Mouse (Mus musculus): ENCODE data around the gene Flot1. TPM values are rescaled to one million over a fixed set of nuclear protein-coding genes. Genes with fewer than 3 reads are reported as not detected.

The Flot1 gene
- polyA plus RNA-seq, 1 experiment from 2014 or later, result 121 TPM

DNA sequence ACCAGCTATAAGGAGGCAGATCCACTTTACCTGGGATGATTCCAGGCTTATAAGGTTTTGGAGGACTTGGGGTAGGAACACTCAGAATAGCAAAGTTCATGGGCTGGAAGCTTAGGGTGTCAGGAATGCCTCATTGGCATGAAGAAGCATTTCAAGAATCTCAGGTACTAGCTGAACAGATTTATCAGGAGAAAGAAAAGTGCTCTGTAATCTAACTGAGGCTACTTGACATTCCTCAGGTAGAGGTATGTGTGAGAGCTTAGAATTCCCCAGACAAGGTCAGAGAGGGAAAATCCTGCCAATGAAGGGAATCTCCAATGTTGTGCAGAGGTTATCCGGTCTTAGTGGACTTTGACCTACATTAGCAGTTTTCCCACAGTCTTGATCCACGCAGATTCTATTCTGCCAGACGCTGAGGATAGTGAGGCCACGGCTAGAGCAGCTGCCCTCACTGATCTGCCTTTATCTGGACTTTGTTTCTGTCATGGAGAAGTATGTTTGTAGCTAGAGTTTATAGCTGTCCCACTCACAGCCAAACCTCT, 19.1 kb upstream of the Flot1 start:
- H3K9ac ChIP-seq (replicated peaks; ENCODE audit: low read depth, low read length), result no peak overlapping the region
- WGBS, result 91% methylated on average over 4 of the region's 4 CpGs
- ATAC-seq (ENCODE audit: low read depth), result no peak
- no peaks in the 10 kb centered on the region for H3K27me3 ChIP-seq (ENCODE audit: control insufficient read depth, insufficient read depth, low read length)
- H3K4me2 ChIP-seq (ENCODE audit: low read depth, low read length), result no peak overlapping the region
- H3K27ac ChIP-seq (ENCODE audit: low read depth, low read length), result no peak overlapping the region
- no peaks in the 10 kb centered on the region for H3K36me3 ChIP-seq (ENCODE audit: control insufficient read depth, insufficient read depth, low read length)
- no peaks in the 10 kb centered on the region for H3K4me1 ChIP-seq (ENCODE audit: control insufficient read depth, insufficient read depth, low read length)
- H3K9me3 ChIP-seq (ENCODE audit: control insufficient read depth, low read length), result no peaks in the 10 kb centered on the region
- no peak overlapping the region for H3K4me3 ChIP-seq (ENCODE audit: low read depth, low read length)

DNA sequence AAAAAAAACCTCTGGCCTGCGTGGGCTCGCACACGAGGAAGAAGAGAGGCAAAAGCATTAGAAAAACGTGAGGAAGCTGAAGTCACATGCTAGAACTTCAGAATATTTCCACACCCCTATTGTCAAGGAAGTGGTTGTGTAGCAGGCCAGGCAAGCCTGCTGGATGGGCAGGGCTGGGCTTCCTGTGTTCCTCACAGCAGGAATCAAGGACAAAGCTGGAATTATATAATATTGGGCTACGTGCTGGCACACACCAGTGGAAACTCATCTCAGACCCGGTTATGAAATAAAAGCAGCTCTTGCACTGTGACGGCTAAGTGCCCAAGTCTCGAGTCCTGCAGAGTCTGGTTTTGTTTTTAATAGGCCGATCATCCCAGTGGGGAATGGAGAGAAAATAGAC, 15.0 kb upstream of the Flot1 start:
- H3K27ac ChIP-seq (ENCODE audit: low read depth, low read length), result no peak overlapping the region
- no peak for ATAC-seq (ENCODE audit: low read depth)
- no peak overlapping the region for H3K4me2 ChIP-seq (ENCODE audit: low read depth, low read length)
- 79% methylated on average over 9 of the region's 9 CpGs for WGBS
- no peaks in the 10 kb centered on the region for H3K36me3 ChIP-seq (ENCODE audit: control insufficient read depth, insufficient read depth, low read length)
- H3K27me3 ChIP-seq (ENCODE audit: control insufficient read depth, insufficient read depth, low read length), result no peaks in the 10 kb centered on the region
- no peak overlapping the region for H3K4me3 ChIP-seq (ENCODE audit: low read depth, low read length)
- no peak overlapping the region for H3K9ac ChIP-seq (replicated peaks; ENCODE audit: low read depth, low read length)
- no peaks in the 10 kb centered on the region for H3K4me1 ChIP-seq (ENCODE audit: control insufficient read depth, insufficient read depth, low read length)
- no peaks in the 10 kb centered on the region for H3K9me3 ChIP-seq (ENCODE audit: control insufficient read depth, low read length)

DNA sequence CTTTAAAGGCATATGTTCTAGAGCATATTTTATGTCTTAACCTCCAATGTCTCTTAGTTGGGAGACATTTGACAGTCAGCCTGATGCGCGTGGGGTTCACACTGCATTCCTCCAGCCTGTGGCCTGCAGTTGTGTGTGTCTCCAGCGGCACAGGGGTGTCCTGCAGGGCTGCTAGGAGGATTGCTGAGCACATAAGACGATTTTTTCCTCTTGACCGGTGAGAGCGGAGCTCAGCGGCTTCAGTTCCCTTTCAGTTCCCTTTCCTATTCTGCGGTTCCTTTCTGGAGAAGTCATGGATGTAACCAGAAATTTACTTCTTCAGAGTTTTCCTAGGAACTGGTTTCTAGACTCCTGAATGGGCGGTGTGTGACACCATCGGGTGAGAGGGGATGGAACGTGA, 13.6 kb upstream of the Flot1 start:
- H3K36me3 ChIP-seq (ENCODE audit: control insufficient read depth, insufficient read depth, low read length), result no peaks in the 10 kb centered on the region
- H3K9ac ChIP-seq (replicated peaks; ENCODE audit: low read depth, low read length), result no peak overlapping the region
- no peak overlapping the region for H3K4me3 ChIP-seq (ENCODE audit: low read depth, low read length)
- no peak for ATAC-seq (ENCODE audit: low read depth)
- no peak overlapping the region for H3K4me2 ChIP-seq (ENCODE audit: low read depth, low read length)
- no peaks in the 10 kb centered on the region for H3K9me3 ChIP-seq (ENCODE audit: control insufficient read depth, low read length)
- no peaks in the 10 kb centered on the region for H3K4me1 ChIP-seq (ENCODE audit: control insufficient read depth, insufficient read depth, low read length)
- WGBS, result 90% methylated on average over 11 of the region's 11 CpGs
- no peaks in the 10 kb centered on the region for H3K27me3 ChIP-seq (ENCODE audit: control insufficient read depth, insufficient read depth, low read length)
- H3K27ac ChIP-seq (ENCODE audit: low read depth, low read length), result no peak overlapping the region

GRCm38 (mm10) chr17:35810900-35811648, 12.0 kb upstream of the Flot1 start:
- ATAC-seq (ENCODE audit: low read depth), result no peak
- H3K9me3 ChIP-seq (ENCODE audit: control insufficient read depth, low read length), result no peaks in the 10 kb centered on the region
- H3K4me1 ChIP-seq (ENCODE audit: control insufficient read depth, insufficient read depth, low read length), result no peaks in the 10 kb centered on the region
- H3K27ac ChIP-seq (ENCODE audit: low read depth, low read length), result no peak overlapping the region
- WGBS, result 89% methylated on average over 5 of the region's 5 CpGs
- H3K9ac ChIP-seq (replicated peaks; ENCODE audit: low read depth, low read length), result no peak overlapping the region
- no peaks in the 10 kb centered on the region for H3K36me3 ChIP-seq (ENCODE audit: control insufficient read depth, insufficient read depth, low read length)
- H3K4me3 ChIP-seq (ENCODE audit: low read depth, low read length), result no peak overlapping the region
- H3K4me2 ChIP-seq (ENCODE audit: low read depth, low read length), result no peak overlapping the region
- H3K27me3 ChIP-seq (ENCODE audit: control insufficient read depth, insufficient read depth, low read length), result no peaks in the 10 kb centered on the region

GRCm38 (mm10) chr17:35812307-35812706, 10.7 kb upstream of the Flot1 start:
- 0 out of 2 replicates have a peak overlapping the region, but pooled peaks have one; percentile 4 for H3K27ac ChIP-seq (ENCODE audit: low read depth, low read length)
- no peaks in the 10 kb centered on the region for H3K4me1 ChIP-seq (ENCODE audit: control insufficient read depth, insufficient read depth, low read length)
- no peaks in the 10 kb centered on the region for H3K9me3 ChIP-seq (ENCODE audit: control insufficient read depth, low read length)
- H3K9ac ChIP-seq (replicated peaks; ENCODE audit: low read depth, low read length), result no peak overlapping the region
- no peaks in the 10 kb centered on the region for H3K36me3 ChIP-seq (ENCODE audit: control insufficient read depth, insufficient read depth, low read length)
- H3K4me3 ChIP-seq (ENCODE audit: low read depth, low read length), result no peak overlapping the region
- no peak overlapping the region for H3K4me2 ChIP-seq (ENCODE audit: low read depth, low read length)
- ATAC-seq (ENCODE audit: low read depth), result no peak
- no peaks in the 10 kb centered on the region for H3K27me3 ChIP-seq (ENCODE audit: control insufficient read depth, insufficient read depth, low read length)
- WGBS, result 87% methylated on average over 5 of the region's 5 CpGs

GRCm38 (mm10) chr17:35812736-35813135, 10.3 kb upstream of the Flot1 start:
- H3K9me3 ChIP-seq (ENCODE audit: control insufficient read depth, low read length), result no peaks in the 10 kb centered on the region
- H3K4me1 ChIP-seq (ENCODE audit: control insufficient read depth, insufficient read depth, low read length), result no peaks in the 10 kb centered on the region
- no peak overlapping the region for H3K9ac ChIP-seq (replicated peaks; ENCODE audit: low read depth, low read length)
- no peak overlapping the region for H3K4me2 ChIP-seq (ENCODE audit: low read depth, low read length)
- 81% methylated on average over 6 of the region's 6 CpGs for WGBS
- H3K36me3 ChIP-seq (ENCODE audit: control insufficient read depth, insufficient read depth, low read length), result no peaks in the 10 kb centered on the region
- H3K4me3 ChIP-seq (ENCODE audit: low read depth, low read length), result no peak overlapping the region
- no peaks in the 10 kb centered on the region for H3K27me3 ChIP-seq (ENCODE audit: control insufficient read depth, insufficient read depth, low read length)
- peak overlapping the region; percentile 4; the same call in 1 of the 2 replicates for H3K27ac ChIP-seq (ENCODE audit: low read depth, low read length)
- ATAC-seq (ENCODE audit: low read depth), result no peak

GRCm38 (mm10) chr17:35813245-35813647, 9.8 kb upstream of the Flot1 start:
- H3K36me3 ChIP-seq (ENCODE audit: control insufficient read depth, insufficient read depth, low read length), result no peaks in the 10 kb centered on the region
- peak; percentile 61 for ATAC-seq (ENCODE audit: low read depth)
- H3K27me3 ChIP-seq (ENCODE audit: control insufficient read depth, insufficient read depth, low read length), result no peaks in the 10 kb centered on the region
- no peaks in the 10 kb centered on the region for H3K9me3 ChIP-seq (ENCODE audit: control insufficient read depth, low read length)
- no peak overlapping the region for H3K4me2 ChIP-seq (ENCODE audit: low read depth, low read length)
- WGBS, result 54% methylated on average over 7 of the region's 7 CpGs
- H3K4me1 ChIP-seq (ENCODE audit: control insufficient read depth, insufficient read depth, low read length), result no peaks in the 10 kb centered on the region
- no peak overlapping the region for H3K4me3 ChIP-seq (ENCODE audit: low read depth, low read length)
- H3K27ac ChIP-seq (ENCODE audit: low read depth, low read length), result no peak overlapping the region; the same call in none of the 2 replicates
- no peak overlapping the region for H3K9ac ChIP-seq (replicated peaks; ENCODE audit: low read depth, low read length)

GRCm38 (mm10) chr17:35813653-35814052, 9.4 kb upstream of the Flot1 start:
- Histone ChIP-seq H3K9ac (replicated peaks; ENCODE audit: low read depth, low read length) (no peak overlapping the region), H3K27ac (ENCODE audit: low read depth, low read length) (no peak overlapping the region; the same call in 1 of the 2 replicates), H3K9me3 (ENCODE audit: control insufficient read depth, low read length) (no peaks in the 10 kb centered on the region), H3K36me3 (ENCODE audit: control insufficient read depth, insufficient read depth, low read length) (no peaks in the 10 kb centered on the region), H3K4me2 (ENCODE audit: low read depth, low read length) (no peak overlapping the region), H3K4me1 (ENCODE audit: control insufficient read depth, insufficient read depth, low read length) (no peaks in the 10 kb centered on the region), H3K27me3 (ENCODE audit: control insufficient read depth, insufficient read depth, low read length) (no peaks in the 10 kb centered on the region), H3K4me3 (ENCODE audit: low read depth, low read length) (no peak overlapping the region)
- 87% methylated on average over 7 of the region's 7 CpGs for WGBS
- ATAC-seq (ENCODE audit: low read depth), result 0 out of 2 replicates have a peak, but pooled peaks have one; percentile 17

GRCm38 (mm10) chr17:35814678-35815077, 8.4 kb upstream of the Flot1 start:
- WGBS, result 57% methylated on average over 6 of the region's 6 CpGs
- ATAC-seq (ENCODE audit: low read depth), result no peak
- no peak overlapping the region for H3K4me3 ChIP-seq (ENCODE audit: low read depth, low read length)

More at GRCm38 (mm10) chr17:35814678-35815077, 8.4 kb upstream of the Flot1 start:
- no peaks in the 10 kb centered on the region for H3K9me3 ChIP-seq (ENCODE audit: control insufficient read depth, low read length)
- H3K9ac ChIP-seq (replicated peaks; ENCODE audit: low read depth, low read length), result 0 out of 2 replicates have a peak overlapping the region, but pooled peaks have one; percentile 2
- H3K27ac ChIP-seq (ENCODE audit: low read depth, low read length), result no peak overlapping the region
- no peaks in the 10 kb centered on the region for H3K4me1 ChIP-seq (ENCODE audit: control insufficient read depth, insufficient read depth, low read length)
- no peaks in the 10 kb centered on the region for H3K27me3 ChIP-seq (ENCODE audit: control insufficient read depth, insufficient read depth, low read length)
- no peak overlapping the region for H3K4me2 ChIP-seq (ENCODE audit: low read depth, low read length)
- H3K36me3 ChIP-seq (ENCODE audit: control insufficient read depth, insufficient read depth, low read length), result no peaks in the 10 kb centered on the region

Measured in neural tube, embryonic 14.5 days (tissue).